Mouse (Mus musculus) liver, embryonic 15.5 days (tissue): ENCODE data around the gene Pole3. TPM values are rescaled to one million over a fixed set of nuclear protein-coding genes. Genes with fewer than 3 reads are reported as not detected.
A peak's percentile ranks its signal among the peaks of the same experiment; 100 is the strongest.

Experiments used
- ATAC-seq: fragments of 200-750 bp; cut with Nextera tagmentation; 2 replicates; pipeline ENCODE4 v1.8.0; 2017; ENCODE audit warnings: moderate number of reproducible peaks, mild to moderate bottlenecking, moderate library complexity; ENCODE audit not compliant: insufficient read depth
- H3K27ac ChIP-seq: fragments of 300-500 bp; sonication (generic); replicated peaks from 2 replicates; pipeline ENCODE4 v1.5.1; 2015; ENCODE audit warnings: mild to moderate bottlenecking, inconsistent platforms
- H3K27me3 ChIP-seq: fragments of 300-500 bp; sonication (generic); 2 replicates; pipeline ENCODE4 v1.6.1; 2015; ENCODE audit warnings: mild to moderate bottlenecking, inconsistent platforms
- H3K36me3 ChIP-seq: fragments of 300-500 bp; sonication (generic); replicated peaks from 2 replicates; pipeline ENCODE4 v1.6.1; 2015; ENCODE audit warnings: moderate library complexity, mild to moderate bottlenecking, inconsistent platforms
- H3K4me1 ChIP-seq: fragments of 300-500 bp; sonication (generic); replicated peaks from 2 replicates; pipeline ENCODE4 v1.6.1; 2015; ENCODE audit warnings: inconsistent platforms
- H3K4me2 ChIP-seq: fragments of 300-500 bp; sonication (generic); 2 replicates; pipeline ENCODE4 v1.6.1; 2015; ENCODE audit warnings: moderate library complexity, mild to moderate bottlenecking, inconsistent platforms
- H3K4me3 ChIP-seq: fragments of 300-500 bp; sonication (generic); replicated peaks from 2 replicates; pipeline ENCODE4 v1.5.1; 2015; ENCODE audit warnings: mild to moderate bottlenecking, inconsistent platforms
- H3K9ac ChIP-seq: fragments of 300-500 bp; sonication (generic); 2 replicates; pipeline ENCODE4 v1.6.1; 2015; ENCODE audit warnings: moderate library complexity, mild to moderate bottlenecking, inconsistent platforms
- H3K9me3 ChIP-seq: fragments of 300-500 bp; sonication (generic); replicated peaks from 2 replicates; pipeline ENCODE4 v1.6.1; 2016; ENCODE audit warnings: inconsistent platforms
- WGBS: fragments of 180-500 bp; shearing (Covaris S2); methylation state at CpG from one replicate; pipeline ENCODE4 v1.1.7; 2015; ENCODE audit warnings: mixed read lengths; ENCODE audit not compliant: insufficient replicate concordance; 5-methylcytosine and 5-hydroxymethylcytosine counted together
- polyA plus RNA-seq: library from polyadenylated mRNA; unstranded; fragments of >200 nt; fragmentation: Nextera tagmentation; extraction: Ambion mirVana; gene quantifications from 2 replicates; pipeline ENCODE4 v1.2.1, GENCODE M21; 2015

Pole3 gene
- polyA plus RNA-seq, result 51.3 and 52.9 TPM in 2 replicates

DNA sequence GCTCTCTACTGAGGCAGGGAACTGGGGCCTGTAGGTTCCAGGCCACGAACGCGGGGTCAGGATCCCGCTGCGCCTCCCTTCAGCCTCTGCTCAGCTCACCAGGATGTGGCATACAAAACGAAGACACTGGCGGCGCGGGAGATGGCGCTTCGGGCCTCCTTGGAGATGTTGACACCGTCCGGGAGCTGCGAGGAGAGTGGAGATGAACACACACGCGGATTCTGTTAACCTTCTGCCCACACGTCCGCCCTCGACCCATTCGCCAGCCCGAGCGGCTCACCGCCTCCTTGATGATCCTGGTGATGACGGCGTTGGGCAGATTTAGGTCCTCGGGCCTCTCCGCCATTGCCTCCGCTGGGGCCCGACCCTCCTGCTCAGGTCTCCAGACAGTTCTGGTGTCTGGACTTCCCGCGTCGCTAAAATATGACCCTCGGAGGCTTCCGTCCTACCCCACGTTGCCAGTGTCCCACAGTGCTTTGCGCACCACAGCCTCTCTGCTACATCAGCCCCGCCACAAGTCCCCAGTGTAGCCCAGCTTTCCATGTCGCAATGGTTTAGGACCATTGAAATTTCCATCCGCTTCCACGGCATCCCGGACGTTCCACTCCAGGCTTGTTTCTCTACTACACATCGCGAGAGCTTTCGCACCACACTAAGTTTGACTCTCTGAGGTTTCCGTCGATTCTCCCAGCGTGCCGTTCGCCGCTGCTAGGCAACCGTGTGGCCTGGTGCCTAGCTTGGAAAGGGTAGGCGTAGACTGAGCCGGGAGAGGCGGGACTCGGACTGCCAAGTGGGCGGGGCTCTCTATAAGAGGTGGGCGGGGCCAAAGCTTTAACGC is at the start of gene Pole3, which contains the start of gene 4933430I17Rik:
Gene Pole3, minus strand, starts transcription at position 418 of the 838 bp plus-strand sequence.
Gene 4933430I17Rik, plus strand, starts transcription at position 719 of the 838 bp plus-strand sequence.
- Histone ChIP-seq H3K9ac (peak within 1 kb of the TSS; percentile 87), H3K4me2 (peak within 1 kb of the TSS; percentile 88), H3K9me3 (no peaks in the 10 kb centered on the region), H3K4me1 (peaks cover 45% of the 10 kb centered on the region), H3K27ac (peak within 1 kb of the TSS; percentile 88), H3K27me3 (no peaks in the 10 kb centered on the region), H3K4me3 (peak within 1 kb of the TSS; percentile 76), H3K36me3 (peaks cover 26% of the 10 kb centered on the region)
- under 1% methylated on average over 59 of the region's 59 CpGs for WGBS
- ATAC-seq, result peak; percentile 97

GRCm38 (mm10) chr4:62570029-62570428 is 45.2 kb upstream of the Pole3 start:
- no peak for ATAC-seq
- Histone ChIP-seq H3K27ac (no peak overlapping the region), H3K36me3 (no peaks in the 10 kb centered on the region), H3K4me1 (no peaks in the 10 kb centered on the region), H3K4me3 (no peak overlapping the region), H3K9me3 (no peaks in the 10 kb centered on the region), H3K27me3 (no peaks in the 10 kb centered on the region), H3K4me2 (no peak overlapping the region), H3K9ac (no peak overlapping the region)
- 57% methylated on average over 5 of the region's 5 CpGs for WGBS

GRCm38 (mm10) chr4:62569603-62570002 is 44.7 kb upstream of the Pole3 start:
- H3K9me3 ChIP-seq, result no peaks in the 10 kb centered on the region
- WGBS, result 72% methylated on average over 5 of the region's 5 CpGs

GRCm38 (mm10) chr4:62568359-62568758 is 43.5 kb upstream of the Pole3 start:
- no peaks in the 10 kb centered on the region for H3K9me3 ChIP-seq
- H3K27ac ChIP-seq, result no peak overlapping the region
- H3K4me1 ChIP-seq, result no peaks in the 10 kb centered on the region
- no peak overlapping the region for H3K4me3 ChIP-seq
- H3K36me3 ChIP-seq, result no peaks in the 10 kb centered on the region
- WGBS, result 61% methylated on average over 1 of the region's 1 CpGs
- no peak overlapping the region for H3K4me2 ChIP-seq
- no peaks in the 10 kb centered on the region for H3K27me3 ChIP-seq
- ATAC-seq, result no peak
- H3K9ac ChIP-seq, result no peak overlapping the region

More at GRCm38 (mm10) chr4:62569603-62570002, 44.7 kb upstream of the Pole3 start:
- H3K4me2 ChIP-seq, result no peak overlapping the region
- no peak overlapping the region for H3K27ac ChIP-seq
- H3K4me3 ChIP-seq, result no peak overlapping the region
- no peaks in the 10 kb centered on the region for H3K36me3 ChIP-seq
- H3K27me3 ChIP-seq, result no peaks in the 10 kb centered on the region
- H3K9ac ChIP-seq, result no peak overlapping the region
- no peaks in the 10 kb centered on the region for H3K4me1 ChIP-seq
- ATAC-seq, result no peak

- no peak for ATAC-seq
- Histone ChIP-seq H3K4me2 (no peak overlapping the region), H3K4me1 (no peaks in the 10 kb centered on the region), H3K27me3 (no peaks in the 10 kb centered on the region), H3K9me3 (no peaks in the 10 kb centered on the region), H3K9ac (no peak overlapping the region), H3K4me3 (no peak overlapping the region), H3K27ac (no peak overlapping the region), H3K36me3 (no peaks in the 10 kb centered on the region)
- 73% methylated on average over 6 of the region's 6 CpGs for WGBS
Measured at GRCm38 (mm10) chr4:62567696-62568095, 42.8 kb upstream of the Pole3 start.

- Histone ChIP-seq H3K27me3 (no peaks in the 10 kb centered on the region), H3K4me1 (no peaks in the 10 kb centered on the region), H3K9ac (no peak overlapping the region), H3K36me3 (no peaks in the 10 kb centered on the region), H3K9me3 (no peaks in the 10 kb centered on the region), H3K27ac (no peak overlapping the region), H3K4me2 (no peak overlapping the region), H3K4me3 (no peak overlapping the region)
- WGBS, result 52% methylated on average over 4 of the region's 4 CpGs
- ATAC-seq, result no peak
Measured at GRCm38 (mm10) chr4:62566530-62566929, 41.7 kb upstream of the Pole3 start.

GRCm38 (mm10) chr4:62562006-62562405 is 37.1 kb upstream of the Pole3 start:
- no peak overlapping the region for H3K4me2 ChIP-seq
- no peak overlapping the region for H3K27ac ChIP-seq
- no peak for ATAC-seq
- H3K9ac ChIP-seq, result no peak overlapping the region
- 26% methylated on average over 4 of the region's 4 CpGs for WGBS
- no peaks in the 10 kb centered on the region for H3K27me3 ChIP-seq
- H3K36me3 ChIP-seq, result no peaks in the 10 kb centered on the region
- no peak overlapping the region for H3K4me3 ChIP-seq
- no peaks in the 10 kb centered on the region for H3K4me1 ChIP-seq
- no peaks in the 10 kb centered on the region for H3K9me3 ChIP-seq

DNA sequence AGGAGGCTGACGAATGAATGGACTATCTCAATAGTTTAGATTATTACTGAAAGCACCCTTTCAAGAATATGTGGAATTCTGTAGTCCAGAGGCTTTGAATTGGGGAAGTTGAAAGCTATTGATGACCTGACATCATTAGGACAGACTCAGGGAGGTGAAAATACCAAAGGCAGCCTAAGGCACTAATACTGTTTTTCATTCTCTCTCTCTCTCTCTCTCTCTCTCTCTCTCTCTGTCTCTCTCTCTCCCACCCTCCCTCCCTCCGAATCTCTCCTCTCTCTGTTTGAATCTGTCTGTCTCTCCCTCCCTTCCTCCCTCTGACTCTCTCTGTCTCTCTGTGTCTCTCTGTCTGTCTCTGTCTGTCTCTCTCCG is 36.7 kb upstream of the Pole3 start:
- H3K27ac ChIP-seq, result no peak overlapping the region
- no peaks in the 10 kb centered on the region for H3K9me3 ChIP-seq
- no peaks in the 10 kb centered on the region for H3K27me3 ChIP-seq
- WGBS, result 32% methylated on average over 3 of the region's 3 CpGs
- H3K4me2 ChIP-seq, result 0 out of 2 replicates have a peak overlapping the region, but pooled peaks have one; percentile 6
- no peaks in the 10 kb centered on the region for H3K36me3 ChIP-seq
- no peaks in the 10 kb centered on the region for H3K4me1 ChIP-seq
- no peak overlapping the region for H3K9ac ChIP-seq
- no peak overlapping the region for H3K4me3 ChIP-seq
- no peak for ATAC-seq

GRCm38 (mm10) chr4:62560963-62561629 is 36.2 kb upstream of the Pole3 start:
- 18% methylated on average over 4 of the region's 4 CpGs for WGBS
- Histone ChIP-seq H3K27ac (no peak overlapping the region), H3K27me3 (no peaks in the 10 kb centered on the region), H3K36me3 (no peaks in the 10 kb centered on the region), H3K4me2 (0 out of 2 replicates have a peak overlapping the region, but pooled peaks have one; percentile 6), H3K4me1 (no peaks in the 10 kb centered on the region), H3K9ac (no peak overlapping the region), H3K4me3 (no peak overlapping the region), H3K9me3 (no peaks in the 10 kb centered on the region)
- ATAC-seq, result no peak

DNA sequence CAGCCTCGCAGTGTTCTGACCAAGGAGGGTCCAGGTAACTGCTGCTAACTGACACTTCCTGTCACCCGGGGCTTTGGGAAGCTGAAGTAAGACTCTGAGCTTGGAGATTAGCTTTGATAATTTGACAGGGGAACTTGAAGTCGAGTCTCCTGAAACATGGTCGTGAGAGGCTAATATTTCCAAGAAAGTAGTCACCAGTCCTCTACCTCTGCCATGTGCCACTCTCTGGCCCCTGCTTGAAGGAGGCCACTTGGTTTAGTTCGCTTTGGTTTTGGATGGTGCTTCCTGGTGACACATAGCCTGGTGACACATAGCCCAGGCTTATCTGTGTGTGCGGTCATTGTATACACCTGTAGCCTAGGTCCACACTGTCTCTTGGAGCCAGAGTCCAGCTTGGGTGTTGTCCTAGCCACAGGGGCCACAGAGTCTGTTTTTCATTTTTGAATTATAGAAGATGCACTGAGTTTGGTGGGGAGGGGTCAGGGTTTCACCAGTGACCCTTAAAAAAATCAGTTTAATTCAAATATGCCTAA is 35.0 kb upstream of the Pole3 start, which contains the start of gene Rgs3:
Gene Rgs3, plus strand, starts transcription at position 51 of the 533 bp plus-strand sequence.
- H3K27ac ChIP-seq, result no peak within 1 kb of the TSS
- H3K36me3 ChIP-seq, result no peaks in the 10 kb centered on the region
- no peaks in the 10 kb centered on the region for H3K27me3 ChIP-seq
- H3K9ac ChIP-seq, result no peak within 1 kb of the TSS
- H3K9me3 ChIP-seq, result no peaks in the 10 kb centered on the region
- no peak within 1 kb of the TSS for H3K4me3 ChIP-seq
- H3K4me1 ChIP-seq, result no peaks in the 10 kb centered on the region
- no peak within 1 kb of the TSS for H3K4me2 ChIP-seq
- no peak for ATAC-seq
- 26% methylated on average over 6 of the region's 6 CpGs for WGBS

- Histone ChIP-seq H3K9ac (no peak overlapping the region), H3K9me3 (no peaks in the 10 kb centered on the region), H3K27me3 (peaks cover 3% of the 10 kb centered on the region; the same call in 1 of the 2 replicates), H3K4me2 (no peak overlapping the region), H3K4me3 (no peak overlapping the region), H3K36me3 (no peaks in the 10 kb centered on the region), H3K27ac (no peak overlapping the region), H3K4me1 (no peaks in the 10 kb centered on the region)
- no peak for ATAC-seq
- WGBS, result 50% methylated on average over 3 of the region's 3 CpGs
Measured at GRCm38 (mm10) chr4:62557436-62557835, 32.6 kb upstream of the Pole3 start.
